Mouse (Mus musculus): ENCODE measurements around the gene Cstb. TPM values are rescaled to one million over a fixed set of nuclear protein-coding genes. Genes with fewer than 3 reads are reported as not detected.

The Cstb gene
- polyA plus RNA-seq (2011; ENCODE audit: insufficient read depth, insufficient read length, low read depth, missing spikeins): 212 and 214 TPM in 2 replicates

- peak; percentile 53; the same call in 1 of the 2 replicates for TF ChIP-seq EP300 (IDR thresholded peaks at IDR 0.05; ENCODE audit: insufficient read depth, low read depth, low read length)
- no peak for TF ChIP-seq CTCF (IDR thresholded peaks at IDR 0.05; ENCODE audit: low read depth, low read length)
- peak; percentile 90 for TF ChIP-seq POLR2A (IDR thresholded peaks at IDR 0.05; ENCODE audit: insufficient read depth, low read length)
Measured at GRCm38 (mm10) chr10:78425181-78426041, at the start of gene Cstb. Gene Cstb (plus strand): TSS chr10:78425669.

GRCm38 (mm10) chr10:78378516-78378915 lies 47.0 kb upstream of the Cstb start:
- no peak overlapping the region for H3K27ac ChIP-seq (ENCODE audit: insufficient read depth, low read length)
- TF ChIP-seq EP300 (IDR thresholded peaks at IDR 0.05; ENCODE audit: insufficient read depth, low read depth, low read length) (no peak), POLR2A (IDR thresholded peaks at IDR 0.05; ENCODE audit: insufficient read depth, low read length) (no peak), CTCF (IDR thresholded peaks at IDR 0.05; ENCODE audit: low read depth, low read length) (no peak)
- H3K36me3 ChIP-seq (ENCODE audit: control insufficient read depth, insufficient read depth, low read length, poor library complexity, severe bottlenecking): no peaks in the 10 kb centered on the region
- no peaks in the 10 kb centered on the region for H3K27me3 ChIP-seq (ENCODE audit: control insufficient read depth, insufficient read depth, low read length, poor library complexity, severe bottlenecking)
- no peak overlapping the region for H3K9ac ChIP-seq (ENCODE audit: low read depth, poor library complexity, severe bottlenecking)
- no peak overlapping the region for H3K4me3 ChIP-seq (ENCODE audit: low read depth, low read length)
- H3K4me1 ChIP-seq (ENCODE audit: control insufficient read depth, insufficient read depth, low read length): no peaks in the 10 kb centered on the region
- no peaks in the 10 kb centered on the region for H3K9me3 ChIP-seq (replicated peaks; ENCODE audit: control insufficient read depth, insufficient read depth, low read length, poor library complexity, severe bottlenecking)

More at GRCm38 (mm10) chr10:78425181-78426041, at the start of gene Cstb:
- Histone ChIP-seq H3K27me3 (ENCODE audit: control insufficient read depth, insufficient read depth, low read length, poor library complexity, severe bottlenecking) (no peaks in the 10 kb centered on the region), H3K9me3 (replicated peaks; ENCODE audit: control insufficient read depth, insufficient read depth, low read length, poor library complexity, severe bottlenecking) (no peaks in the 10 kb centered on the region), H3K27ac (ENCODE audit: insufficient read depth, low read length) (0 out of 2 replicates have a peak within 1 kb of the TSS, but pooled peaks have one; percentile 7), H3K4me1 (ENCODE audit: control insufficient read depth, insufficient read depth, low read length) (peaks cover 9% of the 10 kb centered on the region), H3K4me3 (ENCODE audit: low read depth, low read length) (peak within 1 kb of the TSS; percentile 96), H3K36me3 (ENCODE audit: control insufficient read depth, insufficient read depth, low read length, poor library complexity, severe bottlenecking) (peaks cover 2% of the 10 kb centered on the region), H3K9ac (ENCODE audit: low read depth, poor library complexity, severe bottlenecking) (peak within 1 kb of the TSS; percentile 67)

GRCm38 (mm10) chr10:78383567-78383966 lies 41.9 kb upstream of the Cstb start:
- Histone ChIP-seq H3K4me1 (ENCODE audit: control insufficient read depth, insufficient read depth, low read length) (no peaks in the 10 kb centered on the region), H3K4me3 (ENCODE audit: low read depth, low read length) (no peak overlapping the region), H3K27ac (ENCODE audit: insufficient read depth, low read length) (no peak overlapping the region), H3K9me3 (replicated peaks; ENCODE audit: control insufficient read depth, insufficient read depth, low read length, poor library complexity, severe bottlenecking) (no peaks in the 10 kb centered on the region), H3K36me3 (ENCODE audit: control insufficient read depth, insufficient read depth, low read length, poor library complexity, severe bottlenecking) (no peaks in the 10 kb centered on the region), H3K9ac (ENCODE audit: low read depth, poor library complexity, severe bottlenecking) (no peak overlapping the region), H3K27me3 (ENCODE audit: control insufficient read depth, insufficient read depth, low read length, poor library complexity, severe bottlenecking) (no peaks in the 10 kb centered on the region)
- no peak for TF ChIP-seq EP300 (IDR thresholded peaks at IDR 0.05; ENCODE audit: insufficient read depth, low read depth, low read length)
- no peak for TF ChIP-seq CTCF (IDR thresholded peaks at IDR 0.05; ENCODE audit: low read depth, low read length)

GRCm38 (mm10) chr10:78385520-78385919 lies 39.9 kb upstream of the Cstb start:
- Histone ChIP-seq H3K4me3 (ENCODE audit: low read depth, low read length) (no peak overlapping the region), H3K4me1 (ENCODE audit: control insufficient read depth, insufficient read depth, low read length) (no peaks in the 10 kb centered on the region), H3K27me3 (ENCODE audit: control insufficient read depth, insufficient read depth, low read length, poor library complexity, severe bottlenecking) (no peaks in the 10 kb centered on the region), H3K36me3 (ENCODE audit: control insufficient read depth, insufficient read depth, low read length, poor library complexity, severe bottlenecking) (no peaks in the 10 kb centered on the region), H3K9me3 (replicated peaks; ENCODE audit: control insufficient read depth, insufficient read depth, low read length, poor library complexity, severe bottlenecking) (no peaks in the 10 kb centered on the region; the same call in 1 of the 2 replicates), H3K9ac (ENCODE audit: low read depth, poor library complexity, severe bottlenecking) (no peak overlapping the region), H3K27ac (ENCODE audit: insufficient read depth, low read length) (no peak overlapping the region)
- TF ChIP-seq EP300 (IDR thresholded peaks at IDR 0.05; ENCODE audit: insufficient read depth, low read depth, low read length) (no peak), POLR2A (IDR thresholded peaks at IDR 0.05; ENCODE audit: insufficient read depth, low read length) (no peak), CTCF (IDR thresholded peaks at IDR 0.05; ENCODE audit: low read depth, low read length) (no peak)

GRCm38 (mm10) chr10:78388216-78388980 lies 37.1 kb upstream of the Cstb start:
- H3K4me1 ChIP-seq (ENCODE audit: control insufficient read depth, insufficient read depth, low read length): no peaks in the 10 kb centered on the region
- H3K36me3 ChIP-seq (ENCODE audit: control insufficient read depth, insufficient read depth, low read length, poor library complexity, severe bottlenecking): no peaks in the 10 kb centered on the region
- TF ChIP-seq CTCF (IDR thresholded peaks at IDR 0.05; ENCODE audit: low read depth, low read length) (no peak), POLR2A (IDR thresholded peaks at IDR 0.05; ENCODE audit: insufficient read depth, low read length) (no peak), EP300 (IDR thresholded peaks at IDR 0.05; ENCODE audit: insufficient read depth, low read depth, low read length) (no peak)
- no peak overlapping the region for H3K4me3 ChIP-seq (ENCODE audit: low read depth, low read length)
- no peak overlapping the region for H3K9ac ChIP-seq (ENCODE audit: low read depth, poor library complexity, severe bottlenecking)
- no peaks in the 10 kb centered on the region; the same call in 1 of the 2 replicates for H3K9me3 ChIP-seq (replicated peaks; ENCODE audit: control insufficient read depth, insufficient read depth, low read length, poor library complexity, severe bottlenecking)
- H3K27ac ChIP-seq (ENCODE audit: insufficient read depth, low read length): no peak overlapping the region
- H3K27me3 ChIP-seq (ENCODE audit: control insufficient read depth, insufficient read depth, low read length, poor library complexity, severe bottlenecking): no peaks in the 10 kb centered on the region
